Mouse (Mus musculus) MEL (cell line): ENCODE measurements around the gene Kmt5a. TPM values are rescaled to one million over a fixed set of nuclear protein-coding genes. Genes with fewer than 3 reads are reported as not detected.

Source experiments
- DNase-seq: peaks from one replicate; pipeline ENCODE4 v3.0.0; 2011; ENCODE audit warnings: low read depth, low spot score
- H3K27ac ChIP-seq: 2 replicates; pipeline ENCODE4 v1.5.1; 2012; ENCODE audit warnings: low read depth, mild to moderate bottlenecking, control low read depth, low read length, moderate library complexity; ENCODE audit not compliant: control insufficient read depth
- H3K27me3 ChIP-seq, 2 experiments: fragments of 150-350 bp in 1 of 2; sonication (generic) in 1 of 2; 2 replicates each; pipeline ENCODE4 v1.6.1; 2012; ENCODE audit warnings: low read length in 2 of 2, mild to moderate bottlenecking in 2 of 2, improper control_type of control experiment in 1 of 2, moderate library complexity in 1 of 2; ENCODE audit not compliant: insufficient read depth in 2 of 2, control insufficient read depth in 1 of 2
- H3K36me3 ChIP-seq, 2 experiments: 2 replicates each; pipeline ENCODE4 v1.6.1; 2012 to 2014; ENCODE audit warnings: low read length in 2 of 2, improper control_type of control experiment in 1 of 2, inconsistent platforms in 1 of 2, mild to moderate bottlenecking in 1 of 2; ENCODE audit not compliant: insufficient read depth in 2 of 2, control insufficient read depth in 1 of 2
- H3K4me1 ChIP-seq, 2 experiments: fragments of 150-350 bp in 1 of 2; sonication (generic) in 1 of 2; 2 replicates each; pipeline ENCODE4 v1.6.1; 2012; ENCODE audit warnings: low read length in 2 of 2, improper control_type of control experiment in 1 of 2, mild to moderate bottlenecking in 1 of 2; ENCODE audit not compliant: insufficient read depth in 2 of 2, control insufficient read depth in 1 of 2
- H3K4me3 ChIP-seq, 2 experiments: fragments of 150-350 bp in 1 of 2; sonication (generic) in 1 of 2; 2 replicates each; pipeline ENCODE4 v1.5.1; 2012; ENCODE audit warnings: low read depth in 2 of 2, low read length in 2 of 2, mild to moderate bottlenecking in 2 of 2, moderate library complexity in 2 of 2, control low read depth in 1 of 2, improper control_type of control experiment in 1 of 2; ENCODE audit not compliant: control insufficient read depth in 1 of 2, insufficient read depth in 1 of 2
- H3K79me2 ChIP-seq: 2 replicates; pipeline ENCODE4 v1.6.1; 2012; ENCODE audit warnings: mild to moderate bottlenecking, low read length, moderate library complexity; ENCODE audit not compliant: control insufficient read depth, poor library complexity, insufficient read depth
- H3K9ac ChIP-seq: 2 replicates; pipeline ENCODE4 v1.6.1; 2012; ENCODE audit warnings: low read depth, mild to moderate bottlenecking, control low read depth, low read length, moderate library complexity; ENCODE audit not compliant: control insufficient read depth, poor library complexity, severe bottlenecking
- H3K9me3 ChIP-seq: fragments of 150-350 bp; sonication (generic); replicated peaks from 2 replicates; pipeline ENCODE4 v1.6.1; 2012; ENCODE audit warnings: mild to moderate bottlenecking, low read length, improper control_type of control experiment, moderate library complexity; ENCODE audit not compliant: insufficient read depth
- BHLHE40 ChIP-seq: IDR thresholded peaks from 2 replicates; pipeline ENCODE4 v1.6.1; 2012; ENCODE audit warnings: low read depth, mild to moderate bottlenecking, inconsistent platforms, low read length, improper control_type of control experiment, borderline replicate concordance
- CTCF ChIP-seq, 3 experiments: IDR thresholded peaks in 2 of 3; conservative IDR thresholded peaks in 1 of 3; 2 replicates each; pipeline ENCODE4 v1.5.1; 2011 to 2012; ENCODE audit warnings: low read length in 3 of 3, low read depth in 2 of 3, mild to moderate bottlenecking in 2 of 3, improper control_type of control experiment in 1 of 3, inconsistent platforms in 1 of 3, mixed read lengths in 1 of 3, moderate library complexity in 1 of 3; ENCODE audit not compliant: control insufficient read depth in 1 of 3, insufficient read depth in 1 of 3, poor library complexity in 1 of 3, severe bottlenecking in 1 of 3
- EP300 ChIP-seq, 2 experiments: IDR thresholded peaks; 2 replicates each; pipeline ENCODE4 v1.6.1; 2011; ENCODE audit warnings: improper control_type of control experiment in 2 of 2, low read length in 2 of 2, low read depth in 1 of 2, mild to moderate bottlenecking in 1 of 2
- ETS1 ChIP-seq: IDR thresholded peaks from 2 replicates; pipeline ENCODE4 v1.6.1; 2012; ENCODE audit warnings: low read depth, mild to moderate bottlenecking, inconsistent platforms, low read length, improper control_type of control experiment, moderate library complexity
- MAFK ChIP-seq: IDR thresholded peaks from 2 replicates; pipeline ENCODE4 v1.6.1; 2011; ENCODE audit warnings: low read depth, mild to moderate bottlenecking, low read length, improper control_type of control experiment, borderline replicate concordance
- MXI1 ChIP-seq: IDR thresholded peaks from 2 replicates; pipeline ENCODE4 v1.6.1; 2011; ENCODE audit warnings: mild to moderate bottlenecking, low read depth, low read length, improper control_type of control experiment
- MYB ChIP-seq: IDR thresholded peaks from 2 replicates; pipeline ENCODE4 v1.6.1; 2011; ENCODE audit warnings: mild to moderate bottlenecking, low read depth, low read length, improper control_type of control experiment
- MYC ChIP-seq: IDR thresholded peaks from 2 replicates; pipeline ENCODE4 v1.6.1; 2011; ENCODE audit warnings: low read depth, mild to moderate bottlenecking, low read length, improper control_type of control experiment, moderate library complexity
- NELFE ChIP-seq: IDR thresholded peaks from 2 replicates; pipeline ENCODE4 v1.6.1; 2011; ENCODE audit warnings: low read depth, low read length, improper control_type of control experiment
- NRF1 ChIP-seq: IDR thresholded peaks from 2 replicates; pipeline ENCODE4 v1.6.1; 2014; ENCODE audit warnings: low read depth, mild to moderate bottlenecking, inconsistent platforms, low read length, improper control_type of control experiment, moderate library complexity; ENCODE audit not compliant: poor library complexity, insufficient read depth, severe bottlenecking
- POLR2A ChIP-seq, 2 experiments: IDR thresholded peaks; 2 replicates each; pipeline ENCODE4 v1.6.1; 2011 to 2012; ENCODE audit warnings: low read length in 2 of 2, mild to moderate bottlenecking in 2 of 2, control low read depth in 1 of 2, improper control_type of control experiment in 1 of 2, low read depth in 1 of 2, moderate library complexity in 1 of 2; ENCODE audit not compliant: control insufficient read depth in 1 of 2, insufficient read depth in 1 of 2, poor library complexity in 1 of 2
- POLR2AphosphoS2 ChIP-seq: IDR thresholded peaks from 2 replicates; pipeline ENCODE4 v1.6.1; 2011; ENCODE audit warnings: low read length, improper control_type of control experiment
- TBP ChIP-seq: IDR thresholded peaks from 2 replicates; pipeline ENCODE4 v1.8.0; 2011; ENCODE audit warnings: low read depth, low read length, improper control_type of control experiment
- TCF12 ChIP-seq: IDR thresholded peaks from 2 replicates; pipeline ENCODE4 v1.6.1; 2014; ENCODE audit warnings: low read depth, mild to moderate bottlenecking, inconsistent platforms, low read length, improper control_type of control experiment, moderate library complexity
- UBTF ChIP-seq: IDR thresholded peaks from 2 replicates; pipeline ENCODE4 v1.6.1; 2012; ENCODE audit warnings: low read depth, mild to moderate bottlenecking, inconsistent platforms, low read length, improper control_type of control experiment, moderate library complexity, borderline replicate concordance; ENCODE audit not compliant: insufficient read depth
- USF1 ChIP-seq: IDR thresholded peaks from 2 replicates; pipeline ENCODE4 v1.6.1; 2014; ENCODE audit warnings: low read depth, mild to moderate bottlenecking, inconsistent platforms, low read length, improper control_type of control experiment, moderate library complexity
- USF2 ChIP-seq, 2 experiments: IDR thresholded peaks; 2 replicates each; pipeline ENCODE4 v1.6.1; 2011 to 2012; ENCODE audit warnings: improper control_type of control experiment in 2 of 2, low read length in 2 of 2, borderline replicate concordance in 1 of 2, inconsistent platforms in 1 of 2, low read depth in 1 of 2, mild to moderate bottlenecking in 1 of 2; ENCODE audit not compliant: insufficient read depth in 1 of 2
- ZKSCAN1 ChIP-seq: IDR thresholded peaks from 2 replicates; pipeline ENCODE4 v1.6.1; 2012; ENCODE audit warnings: low read depth, mild to moderate bottlenecking, inconsistent platforms, low read length, improper control_type of control experiment, moderate library complexity
- ZNF384 ChIP-seq: IDR thresholded peaks from 2 replicates; pipeline ENCODE4 v1.6.1; 2012; ENCODE audit warnings: low read depth, mild to moderate bottlenecking, inconsistent platforms, low read length, improper control_type of control experiment
- polyA plus RNA-seq, 2 experiments: library from polyadenylated mRNA; stranded (reverse) in 1 of 2; unstranded in 1 of 2; fragments of >175 nt in 1 of 2; fragments of >200 nt in 1 of 2; gene quantifications; 2 replicates each; pipeline versions ENCODE4 v1.2.1 to v1.2.4; 2012; ENCODE audit warnings: low replicate concordance in 2 of 2, low read depth in 1 of 2; ENCODE audit not compliant: insufficient read length in 2 of 2, insufficient read depth in 1 of 2, missing spikeins in 1 of 2
- total RNA-seq: library from RNA; depleted of rRNA; stranded (reverse); fragments of 300-350 nt; gene quantifications from 2 replicates; pipeline ENCODE4 v1.2.3, GENCODE M21; 2012

Kmt5a gene
- total and polyA plus RNA-seq, 3 experiments = 88.6 to 243 (median 110) TPM

DNA sequence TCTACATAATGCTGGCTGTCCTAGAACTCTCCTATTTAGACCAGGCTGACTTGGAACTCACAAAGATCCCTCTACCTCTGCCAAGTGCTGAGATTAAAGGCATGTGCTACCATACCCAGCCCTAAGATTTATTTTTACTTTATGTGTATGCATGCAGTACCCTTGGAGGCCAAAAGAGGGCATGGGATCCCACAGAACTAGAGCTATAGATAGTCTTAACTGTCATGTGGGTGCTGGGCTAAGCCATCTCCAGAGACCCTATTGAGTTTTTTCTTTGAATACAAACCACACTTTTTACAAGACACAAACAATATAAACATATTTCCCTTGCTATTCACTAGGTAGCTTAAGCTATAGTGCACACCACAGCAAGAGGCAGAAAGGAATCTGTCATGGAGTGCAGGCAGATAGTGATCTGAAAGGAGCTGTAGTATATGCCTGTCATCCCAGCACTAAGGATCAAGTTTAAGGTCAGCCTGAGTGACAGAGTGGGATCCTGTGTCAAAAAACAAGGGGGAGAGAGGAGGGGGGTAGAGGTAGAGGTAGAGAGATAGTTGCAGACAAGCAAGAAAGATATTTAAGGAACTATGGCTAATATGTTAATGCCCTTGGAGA, 7.2 kb upstream of the Kmt5a start (continued):
- TF ChIP-seq MYC = peak; percentile 58; the same call in 1 of the 2 replicates
- TF ChIP-seq UBTF = no peak
- TF ChIP-seq USF1 = no peak
- peak; percentile 49; the same call in 1 of the 2 replicates for TF ChIP-seq ZNF384
- TF ChIP-seq MXI1 = no peak; the same call in 1 of the 2 replicates
- TF ChIP-seq MYB = no peak
- no peak for TF ChIP-seq TBP
- peak; percentile 46 to 88 (median 81) for TF ChIP-seq CTCF (IDR thresholded peaks at IDR 0.05 in 2 of 3, conservative IDR thresholded peaks at IDR 0.05 in 1 of 3; ENCODE audit: control insufficient read depth in 1 of 3, insufficient read depth in 1 of 3, low read depth in 2 of 3, low read length in 3 of 3, poor library complexity in 1 of 3, severe bottlenecking in 1 of 3)
- TF ChIP-seq ETS1 = no peak
- no peak for TF ChIP-seq NELFE
- TF ChIP-seq TCF12 = no peak
- TF ChIP-seq POLR2A (IDR thresholded peaks at IDR 0.05; ENCODE audit: control insufficient read depth in 1 of 2, insufficient read depth in 1 of 2, low read depth in 1 of 2, low read length in 2 of 2, poor library complexity in 1 of 2) = no peak
- 0 out of 2 replicates have a peak, but pooled peaks have one; percentile 11 for TF ChIP-seq BHLHE40
- no peak for TF ChIP-seq USF2 (IDR thresholded peaks at IDR 0.05; ENCODE audit: borderline replicate concordance in 1 of 2, insufficient read depth in 1 of 2, low read depth in 1 of 2, low read length in 2 of 2)
- no peak for TF ChIP-seq NRF1
- TF ChIP-seq EP300 (IDR thresholded peaks at IDR 0.05; ENCODE audit: low read depth in 1 of 2, low read length in 2 of 2) = no peak

DNA sequence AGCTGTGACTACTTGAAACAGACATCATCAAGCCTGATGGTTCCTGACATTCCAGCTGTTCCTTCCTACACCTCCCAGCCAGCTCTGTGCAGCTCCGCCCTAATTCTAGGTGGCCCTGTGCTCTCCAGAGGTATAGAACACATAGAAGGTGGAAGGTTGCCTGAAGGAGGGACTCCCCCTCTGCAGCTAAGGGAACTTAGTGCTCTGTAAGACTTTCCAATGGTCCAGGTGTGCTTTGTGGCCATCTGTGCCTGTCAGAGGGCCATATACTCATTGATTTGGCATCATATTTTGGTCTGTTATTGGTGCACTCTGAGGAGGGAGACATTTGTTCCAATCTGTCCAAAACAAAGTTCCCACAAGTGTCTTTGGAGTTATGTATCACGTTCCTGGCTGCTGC, 6.7 kb upstream of the Kmt5a start:
- DNase-seq = no peak

More for the DNA sequence above, 6.7 kb upstream of the Kmt5a start:
- H3K4me3 ChIP-seq = no peak overlapping the region
- no peaks in the 10 kb centered on the region for H3K4me1 ChIP-seq
- no peaks in the 10 kb centered on the region for H3K9me3 ChIP-seq
- no peak overlapping the region for H3K27ac ChIP-seq
- no peak for TF ChIP-seq POLR2AphosphoS2
- no peak for TF ChIP-seq USF1
- TF ChIP-seq TCF12 = no peak
- TF ChIP-seq MAFK = no peak
- no peak for TF ChIP-seq MYB
- no peak for TF ChIP-seq EP300 (IDR thresholded peaks at IDR 0.05; ENCODE audit: low read depth in 1 of 2, low read length in 2 of 2)
- no peak for TF ChIP-seq ZKSCAN1
- no peak for TF ChIP-seq CTCF (IDR thresholded peaks at IDR 0.05 in 2 of 3, conservative IDR thresholded peaks at IDR 0.05 in 1 of 3; ENCODE audit: control insufficient read depth in 1 of 3, insufficient read depth in 1 of 3, low read depth in 2 of 3, low read length in 3 of 3, poor library complexity in 1 of 3, severe bottlenecking in 1 of 3)
- no peaks in the 10 kb centered on the region for H3K36me3 ChIP-seq
- H3K9ac ChIP-seq = no peak overlapping the region
- no peaks in the 10 kb centered on the region for H3K27me3 ChIP-seq
- no peaks in the 10 kb centered on the region for H3K79me2 ChIP-seq
